Mouse (Mus musculus) left cerebral cortex, adult 9 months (tissue): Measurements from ENCODE around the gene Gm9944.

Experiments used
- DNase-seq, 2 experiments: peaks; one replicate each; pipeline ENCODE4 v3.0.0; 2022; ENCODE audit warnings: low spot score in 2 of 2

Gene Gm9944

GRCm38 (mm10) chr4:144453217-144453616 lies at the start of gene Gm9944:
Gene Gm9944, minus strand, starts transcription at chr4:144453317.
- DNase-seq = no peak

- no peak for DNase-seq
These were observed 40.2 kb upstream of the Gm9944 start for GRCm38 (mm10) chr4:144493331-144493730.

GRCm38 (mm10) chr4:144468091-144468490 lies 15.0 kb upstream of the Gm9944 start:
- DNase-seq = no peak

- no peak for DNase-seq
These were observed 12.1 kb upstream of the Gm9944 start for GRCm38 (mm10) chr4:144465206-144465605.

- DNase-seq = no peak
These were observed 10.5 kb upstream of the Gm9944 start, which contains the start of gene Aadacl3 for GRCm38 (mm10) chr4:144463656-144464055. Gene Aadacl3, minus strand, starts transcription at chr4:144463756.

- DNase-seq = no peak
These were observed 4.6 kb downstream of the Gm9944 start for GRCm38 (mm10) chr4:144448546-144448945.

GRCm38 (mm10) chr4:144441582-144441981 lies 11.5 kb downstream of the Gm9944 start:
- no peak for DNase-seq

- DNase-seq = no peak
These were observed 12.0 kb downstream of the Gm9944 start for GRCm38 (mm10) chr4:144441095-144441494.

- no peak for DNase-seq
These were observed 14.4 kb downstream of the Gm9944 start, which contains the start of gene 1700012P22Rik for GRCm38 (mm10) chr4:144438672-144439071. Gene 1700012P22Rik, minus strand, starts transcription at chr4:144438772.

GRCm38 (mm10) chr4:144433216-144433615 lies 19.9 kb downstream of the Gm9944 start:
- no peak for DNase-seq

GRCm38 (mm10) chr4:144430723-144431122 lies 22.4 kb downstream of the Gm9944 start:
- no peak for DNase-seq

GRCm38 (mm10) chr4:144428868-144429267 lies 24.2 kb downstream of the Gm9944 start:
- DNase-seq = peak in 1 of 2 experiments; percentile 1

- no peak for DNase-seq
These were observed 28.5 kb downstream of the Gm9944 start for GRCm38 (mm10) chr4:144424590-144424989.

- DNase-seq = no peak
These were observed 32.5 kb downstream of the Gm9944 start for GRCm38 (mm10) chr4:144420644-144421043.

GRCm38 (mm10) chr4:144408290-144408689 lies 44.8 kb downstream of the Gm9944 start, which contains the start of gene Pramef12:
Gene Pramef12, minus strand, starts transcription at chr4:144408464.
- no peak for DNase-seq

GRCm38 (mm10) chr4:144406261-144406660 lies 46.9 kb downstream of the Gm9944 start:
- DNase-seq = no peak

GRCm38 (mm10) chr4:144404456-144405086 lies 48.5 kb downstream of the Gm9944 start:
- DNase-seq = no peak
